Mouse (Mus musculus): ENCODE measurements around the gene Ncam1. TPM values are rescaled to one million over a fixed set of nuclear protein-coding genes. Genes with fewer than 3 reads are reported as not detected.

Ncam1 gene
- polyA plus RNA-seq, 1 experiment from 2014 or later = 25.2 TPM

- ATAC-seq (ENCODE audit: low read depth) = no peak
- H3K4me1 ChIP-seq (replicated peaks; ENCODE audit: control insufficient read depth, insufficient read depth, low read length) = peaks cover 7% of the 10 kb centered on the region; the same call in 1 of the 2 replicates
- no peaks in the 10 kb centered on the region for H3K9me3 ChIP-seq (ENCODE audit: control insufficient read depth, low read length)
- H3K4me2 ChIP-seq (ENCODE audit: low read depth, low read length) = no peak overlapping the region
- peaks cover 8% of the 10 kb centered on the region for H3K27me3 ChIP-seq (ENCODE audit: control insufficient read depth, insufficient read depth, low read depth, low read length)
- no peak overlapping the region for H3K27ac ChIP-seq (ENCODE audit: low read length)
- WGBS = 62% methylated on average over 5 of the region's 5 CpGs
- H3K9ac ChIP-seq (ENCODE audit: low read length) = no peak overlapping the region
- H3K4me3 ChIP-seq (ENCODE audit: low read length) = no peak overlapping the region
- no peaks in the 10 kb centered on the region for H3K36me3 ChIP-seq (ENCODE audit: control insufficient read depth, insufficient read depth, low read length)
These were observed 2.8 kb downstream of the Ncam1 start for GRCm38 (mm10) chr9:49795881-49796280.

- Histone ChIP-seq H3K4me1 (replicated peaks; ENCODE audit: control insufficient read depth, insufficient read depth, low read length) (peaks cover 7% of the 10 kb centered on the region; the same call in 1 of the 2 replicates), H3K27me3 (ENCODE audit: control insufficient read depth, insufficient read depth, low read depth, low read length) (peaks cover 8% of the 10 kb centered on the region), H3K4me2 (ENCODE audit: low read depth, low read length) (no peak overlapping the region), H3K27ac (ENCODE audit: low read length) (no peak overlapping the region), H3K4me3 (ENCODE audit: low read length) (no peak overlapping the region), H3K36me3 (ENCODE audit: control insufficient read depth, insufficient read depth, low read length) (no peaks in the 10 kb centered on the region), H3K9ac (ENCODE audit: low read length) (no peak overlapping the region), H3K9me3 (ENCODE audit: control insufficient read depth, low read length) (no peaks in the 10 kb centered on the region)
- WGBS = 20% methylated on average over 6 of the region's 6 CpGs
- no peak for ATAC-seq (ENCODE audit: low read depth)
These were observed 4.7 kb downstream of the Ncam1 start for GRCm38 (mm10) chr9:49793987-49794550.

GRCm38 (mm10) chr9:49793241-49793640, 5.5 kb downstream of the Ncam1 start:
- H3K4me3 ChIP-seq (ENCODE audit: low read length) = no peak overlapping the region
- no peak for ATAC-seq (ENCODE audit: low read depth)
- WGBS = 72% methylated on average over 2 of the region's 2 CpGs

GRCm38 (mm10) chr9:49792646-49793045, 6.1 kb downstream of the Ncam1 start:
- no peak overlapping the region for H3K4me3 ChIP-seq (ENCODE audit: low read length)
- no peak overlapping the region for H3K9ac ChIP-seq (ENCODE audit: low read length)
- H3K36me3 ChIP-seq (ENCODE audit: control insufficient read depth, insufficient read depth, low read length) = no peaks in the 10 kb centered on the region
- H3K27me3 ChIP-seq (ENCODE audit: control insufficient read depth, insufficient read depth, low read depth, low read length) = peaks cover 6% of the 10 kb centered on the region
- 42% methylated on average over 4 of the region's 4 CpGs for WGBS
- H3K4me1 ChIP-seq (replicated peaks; ENCODE audit: control insufficient read depth, insufficient read depth, low read length) = peaks cover 7% of the 10 kb centered on the region; the same call in 1 of the 2 replicates
- H3K27ac ChIP-seq (ENCODE audit: low read length) = no peak overlapping the region
- no peak overlapping the region for H3K4me2 ChIP-seq (ENCODE audit: low read depth, low read length)
- no peak for ATAC-seq (ENCODE audit: low read depth)
- no peaks in the 10 kb centered on the region for H3K9me3 ChIP-seq (ENCODE audit: control insufficient read depth, low read length)

More at GRCm38 (mm10) chr9:49793241-49793640, 5.5 kb downstream of the Ncam1 start:
- Histone ChIP-seq H3K9ac (ENCODE audit: low read length) (no peak overlapping the region), H3K27me3 (ENCODE audit: control insufficient read depth, insufficient read depth, low read depth, low read length) (peaks cover 8% of the 10 kb centered on the region), H3K36me3 (ENCODE audit: control insufficient read depth, insufficient read depth, low read length) (no peaks in the 10 kb centered on the region), H3K9me3 (ENCODE audit: control insufficient read depth, low read length) (no peaks in the 10 kb centered on the region), H3K4me2 (ENCODE audit: low read depth, low read length) (no peak overlapping the region), H3K27ac (ENCODE audit: low read length) (no peak overlapping the region), H3K4me1 (replicated peaks; ENCODE audit: control insufficient read depth, insufficient read depth, low read length) (peaks cover 7% of the 10 kb centered on the region; the same call in 1 of the 2 replicates)

- no peaks in the 10 kb centered on the region for H3K36me3 ChIP-seq (ENCODE audit: control insufficient read depth, insufficient read depth, low read length)
- H3K4me1 ChIP-seq (replicated peaks; ENCODE audit: control insufficient read depth, insufficient read depth, low read length) = peaks cover 4% of the 10 kb centered on the region; the same call in 1 of the 2 replicates
- no peak overlapping the region for H3K4me3 ChIP-seq (ENCODE audit: low read length)
- 74% methylated on average over 9 of the region's 9 CpGs for WGBS
- H3K9ac ChIP-seq (ENCODE audit: low read length) = no peak overlapping the region
- ATAC-seq (ENCODE audit: low read depth) = no peak
- no peaks in the 10 kb centered on the region for H3K9me3 ChIP-seq (ENCODE audit: control insufficient read depth, low read length)
- no peak overlapping the region for H3K4me2 ChIP-seq (ENCODE audit: low read depth, low read length)
- no peaks in the 10 kb centered on the region for H3K27me3 ChIP-seq (ENCODE audit: control insufficient read depth, insufficient read depth, low read depth, low read length)
- H3K27ac ChIP-seq (ENCODE audit: low read length) = no peak overlapping the region
These were observed 17.5 kb downstream of the Ncam1 start for GRCm38 (mm10) chr9:49781016-49781772.

- 64% methylated on average over 7 of the region's 7 CpGs for WGBS
- no peak for ATAC-seq (ENCODE audit: low read depth)
These were observed 21.6 kb downstream of the Ncam1 start for GRCm38 (mm10) chr9:49777015-49777637.

GRCm38 (mm10) chr9:49766634-49767033, 32.1 kb downstream of the Ncam1 start:
- H3K27me3 ChIP-seq (ENCODE audit: control insufficient read depth, insufficient read depth, low read depth, low read length) = no peaks in the 10 kb centered on the region
- no peak for ATAC-seq (ENCODE audit: low read depth)
- H3K9me3 ChIP-seq (ENCODE audit: control insufficient read depth, low read length) = no peaks in the 10 kb centered on the region
- H3K9ac ChIP-seq (ENCODE audit: low read length) = no peak overlapping the region
- H3K4me3 ChIP-seq (ENCODE audit: low read length) = no peak overlapping the region
- WGBS = 25% methylated on average over 2 of the region's 2 CpGs
- no peaks in the 10 kb centered on the region for H3K4me1 ChIP-seq (replicated peaks; ENCODE audit: control insufficient read depth, insufficient read depth, low read length)
- H3K27ac ChIP-seq (ENCODE audit: low read length) = no peak overlapping the region
- H3K4me2 ChIP-seq (ENCODE audit: low read depth, low read length) = no peak overlapping the region
- no peaks in the 10 kb centered on the region for H3K36me3 ChIP-seq (ENCODE audit: control insufficient read depth, insufficient read depth, low read length)

More at GRCm38 (mm10) chr9:49777015-49777637, 21.6 kb downstream of the Ncam1 start:
- H3K4me2 ChIP-seq (ENCODE audit: low read depth, low read length) = no peak overlapping the region
- no peaks in the 10 kb centered on the region for H3K9me3 ChIP-seq (ENCODE audit: control insufficient read depth, low read length)
- no peaks in the 10 kb centered on the region for H3K36me3 ChIP-seq (ENCODE audit: control insufficient read depth, insufficient read depth, low read length)
- peaks cover 4% of the 10 kb centered on the region; the same call in 1 of the 2 replicates for H3K4me1 ChIP-seq (replicated peaks; ENCODE audit: control insufficient read depth, insufficient read depth, low read length)
- no peak overlapping the region for H3K27ac ChIP-seq (ENCODE audit: low read length)
- no peak overlapping the region for H3K9ac ChIP-seq (ENCODE audit: low read length)
- H3K4me3 ChIP-seq (ENCODE audit: low read length) = no peak overlapping the region
- H3K27me3 ChIP-seq (ENCODE audit: control insufficient read depth, insufficient read depth, low read depth, low read length) = no peaks in the 10 kb centered on the region

GRCm38 (mm10) chr9:49760571-49760970, 38.2 kb downstream of the Ncam1 start:
- Histone ChIP-seq H3K9me3 (ENCODE audit: control insufficient read depth, low read length) (no peaks in the 10 kb centered on the region), H3K36me3 (ENCODE audit: control insufficient read depth, insufficient read depth, low read length) (no peaks in the 10 kb centered on the region), H3K4me2 (ENCODE audit: low read depth, low read length) (no peak overlapping the region), H3K4me1 (replicated peaks; ENCODE audit: control insufficient read depth, insufficient read depth, low read length) (0 out of 2 replicates have a peak, but pooled peaks cover 2% of the 10 kb centered on the region), H3K9ac (ENCODE audit: low read length) (no peak overlapping the region), H3K4me3 (ENCODE audit: low read length) (no peak overlapping the region), H3K27me3 (ENCODE audit: control insufficient read depth, insufficient read depth, low read depth, low read length) (no peaks in the 10 kb centered on the region), H3K27ac (ENCODE audit: low read length) (no peak overlapping the region)
- ATAC-seq (ENCODE audit: low read depth) = no peak
- 82% methylated on average over 6 of the region's 6 CpGs for WGBS

- 48% methylated on average over 2 of the region's 2 CpGs for WGBS
- peak; percentile 93 for ATAC-seq (ENCODE audit: low read depth)
- 0 out of 2 replicates have a peak, but pooled peaks cover 2% of the 10 kb centered on the region for H3K4me1 ChIP-seq (replicated peaks; ENCODE audit: control insufficient read depth, insufficient read depth, low read length)
- no peak overlapping the region for H3K9ac ChIP-seq (ENCODE audit: low read length)
- no peaks in the 10 kb centered on the region for H3K9me3 ChIP-seq (ENCODE audit: control insufficient read depth, low read length)
- H3K4me3 ChIP-seq (ENCODE audit: low read length) = no peak overlapping the region
- H3K4me2 ChIP-seq (ENCODE audit: low read depth, low read length) = no peak overlapping the region
- H3K27me3 ChIP-seq (ENCODE audit: control insufficient read depth, insufficient read depth, low read depth, low read length) = no peaks in the 10 kb centered on the region
- no peak overlapping the region for H3K27ac ChIP-seq (ENCODE audit: low read length)
- no peaks in the 10 kb centered on the region for H3K36me3 ChIP-seq (ENCODE audit: control insufficient read depth, insufficient read depth, low read length)
These were observed 40.3 kb downstream of the Ncam1 start for GRCm38 (mm10) chr9:49758436-49758835.

All from lung, embryonic 16.5 days (tissue).